Mouse (Mus musculus): ENCODE measurements at regions not wholly inside any gene's neighbourhood (a gene's known extent, or its start where the extent isn't known, plus 50 kb on each side); places are given as distances from the start of the nearest gene placed in this dataset.

GRCm38 (mm10) chr10:8584389-8584908, 65.8 kb upstream of the Ust start:
- Histone ChIP-seq H3K9me3 (no peaks in the 10 kb centered on the region), H3K4me3 (no peak overlapping the region), H3K27ac (no peak overlapping the region), H3K36me3 (no peaks in the 10 kb centered on the region), H3K27me3 (no peaks in the 10 kb centered on the region), H3K4me2 (no peak overlapping the region), H3K4me1 (no peaks in the 10 kb centered on the region), H3K9ac (no peak overlapping the region)
- WGBS = 86% methylated on average over 3 of the region's 3 CpGs
- ATAC-seq (ENCODE audit: insufficient number of reproducible peaks, insufficient read depth, low FRiP score, low TSS enrichment, low read depth) = no peak

GRCm38 (mm10) chr10:8583552-8584388, 65.1 kb upstream of the Ust start:
- no peaks in the 10 kb centered on the region for H3K36me3 ChIP-seq
- no peaks in the 10 kb centered on the region for H3K9me3 ChIP-seq
- H3K9ac ChIP-seq = no peak overlapping the region
- no peaks in the 10 kb centered on the region for H3K4me1 ChIP-seq
- no peaks in the 10 kb centered on the region for H3K27me3 ChIP-seq
- H3K27ac ChIP-seq = no peak overlapping the region
- H3K4me2 ChIP-seq = no peak overlapping the region
- 66% methylated on average over 7 of the region's 7 CpGs for WGBS
- no peak overlapping the region for H3K4me3 ChIP-seq
- no peak for ATAC-seq (ENCODE audit: insufficient number of reproducible peaks, insufficient read depth, low FRiP score, low TSS enrichment, low read depth)

DNA sequence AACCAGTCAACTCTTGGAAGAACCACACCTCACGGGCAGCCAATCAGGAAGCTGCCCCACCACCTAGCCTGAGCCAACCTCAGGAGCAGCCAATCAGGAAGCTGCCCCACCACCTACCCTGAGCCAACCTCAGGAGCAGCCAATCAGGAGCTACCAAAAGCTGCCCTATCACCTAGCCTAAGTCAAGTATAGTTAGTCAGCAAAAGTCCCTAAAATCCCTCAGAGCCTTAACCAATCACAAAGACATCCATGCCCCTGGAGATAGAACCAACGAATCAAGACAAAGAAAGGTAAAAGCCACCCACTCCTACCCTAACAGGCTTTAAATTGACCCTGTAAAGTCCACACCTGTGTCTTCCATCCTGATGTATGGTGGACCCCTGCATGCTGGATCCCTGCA, 61.7 kb upstream of the Ust start:
- Histone ChIP-seq H3K4me1 (no peaks in the 10 kb centered on the region), H3K27ac (no peak overlapping the region), H3K9me3 (no peaks in the 10 kb centered on the region), H3K4me3 (no peak overlapping the region), H3K4me2 (no peak overlapping the region), H3K27me3 (no peaks in the 10 kb centered on the region), H3K36me3 (no peaks in the 10 kb centered on the region), H3K9ac (no peak overlapping the region)
- no peak for ATAC-seq (ENCODE audit: insufficient number of reproducible peaks, insufficient read depth, low FRiP score, low TSS enrichment, low read depth)
- WGBS = 92% methylated on average over 2 of the region's 2 CpGs

DNA sequence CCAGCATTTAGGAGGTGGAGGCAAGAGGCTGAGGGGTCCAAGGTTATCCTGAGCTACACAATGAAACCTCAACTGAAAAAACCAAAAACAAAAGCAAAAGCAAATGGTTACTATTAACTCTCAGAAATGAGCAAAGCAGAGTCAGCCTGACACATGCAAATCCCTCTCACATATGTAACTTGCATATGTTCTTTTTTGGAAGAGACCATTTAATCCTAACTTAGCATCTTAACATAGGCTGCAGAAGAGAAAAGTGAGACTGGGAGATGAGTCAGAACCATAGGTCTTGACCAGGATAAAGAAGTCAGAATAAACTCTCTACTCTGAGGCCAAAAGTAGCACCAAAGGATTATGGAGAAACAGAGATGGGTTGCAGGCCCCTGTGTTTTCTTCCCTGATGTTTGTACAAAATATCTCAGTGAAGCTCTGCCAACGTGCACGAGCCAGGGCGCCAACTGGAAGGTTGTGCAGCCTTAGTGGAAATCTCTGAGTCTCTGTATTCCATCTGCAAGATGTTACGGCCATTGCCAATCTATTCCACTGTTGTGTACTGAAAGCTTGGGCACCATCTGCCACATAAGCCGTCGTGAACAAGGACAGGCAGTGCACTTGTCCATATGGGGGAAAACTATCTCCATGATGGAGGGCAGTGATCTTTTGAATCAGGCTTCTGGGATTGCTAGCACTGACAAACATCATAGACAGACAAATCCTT, 59.2 kb upstream of the Ust start:
- ATAC-seq (ENCODE audit: insufficient number of reproducible peaks, insufficient read depth, low FRiP score, low TSS enrichment, low read depth) = no peak
- H3K36me3 ChIP-seq = no peaks in the 10 kb centered on the region
- 82% methylated on average over 6 of the region's 6 CpGs for WGBS

More for the DNA sequence above, 59.2 kb upstream of the Ust start:
- no peaks in the 10 kb centered on the region for H3K9me3 ChIP-seq
- no peak overlapping the region for H3K27ac ChIP-seq
- H3K4me3 ChIP-seq = no peak overlapping the region
- no peaks in the 10 kb centered on the region for H3K27me3 ChIP-seq
- peaks cover 4% of the 10 kb centered on the region; the same call in 1 of the 2 replicates for H3K4me1 ChIP-seq
- H3K9ac ChIP-seq = no peak overlapping the region
- H3K4me2 ChIP-seq = no peak overlapping the region
